Mouse (Mus musculus) cortical plate, adult 2 months (tissue): ENCODE measurements around the gene Tmem86a.

ENCODE experiments used
- CTCF ChIP-seq: fragments of 200-500 bp; IDR thresholded peaks from 2 replicates; pipeline ENCODE4 v1.5.1; 2011; ENCODE audit warnings: mild to moderate bottlenecking, control low read depth, low read length; ENCODE audit not compliant: insufficient read depth; ENCODE audit errors: extremely low read depth
- POLR2A ChIP-seq: fragments of 200-500 bp; IDR thresholded peaks from 2 replicates; pipeline ENCODE4 v1.6.1; 2011; ENCODE audit warnings: mild to moderate bottlenecking, low read length, control low read depth; ENCODE audit not compliant: insufficient read depth; ENCODE audit errors: extremely low read depth

GRCm38 (mm10) chr7:47019641-47020040, 30.8 kb upstream of the Tmem86a start:
- TF ChIP-seq CTCF (no peak), POLR2A (no peak)
